Comparison of ENCODE assay signal across 8 mouse cellular contexts in the genomic region with DNA sequence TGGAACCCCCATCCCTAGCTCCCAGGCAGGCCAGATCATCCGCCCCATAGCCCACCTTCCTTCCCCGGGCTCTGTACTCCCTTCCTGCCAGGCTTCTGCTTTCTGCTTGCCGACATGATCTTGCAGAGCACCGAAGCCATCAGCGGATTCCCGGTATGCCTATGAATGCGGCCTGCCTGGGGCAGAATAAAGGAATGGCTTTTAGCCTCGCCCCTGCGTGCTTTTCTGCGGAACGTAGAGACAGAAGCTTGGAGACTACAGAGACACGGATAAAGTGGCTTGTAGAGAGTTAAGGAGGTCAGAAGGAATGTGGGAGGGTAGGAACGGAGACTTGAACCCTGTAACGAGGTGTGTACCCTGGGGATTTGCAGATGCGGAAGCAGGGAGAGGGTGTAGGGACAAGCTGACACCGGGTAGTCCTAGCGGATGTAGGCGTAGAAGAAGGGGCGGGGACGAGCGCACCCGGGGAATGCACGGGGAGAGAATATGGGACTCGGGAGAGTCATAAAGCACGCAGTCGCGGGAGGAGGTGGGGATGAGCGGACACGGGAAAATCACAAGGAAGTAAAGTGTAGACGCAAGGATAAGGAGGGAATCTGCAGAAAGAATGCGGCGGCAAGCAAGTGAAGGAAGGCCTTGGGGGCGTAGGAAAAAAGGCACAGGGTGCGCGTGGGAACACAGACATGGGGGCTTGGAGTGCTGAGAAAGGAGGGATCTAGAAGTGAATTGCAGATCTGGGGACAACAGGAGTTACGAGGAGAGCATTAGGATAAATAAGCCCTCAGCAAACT. TPM values are rescaled to one million over a fixed set of nuclear protein-coding genes. Genes with fewer than 3 reads are reported as not detected.
DNase-seq lines count a peak whose midpoint lies in the region; ATAC-seq lines count a peak whose summit lies in the region.

No protein-coding gene starts in this region.

- WGBS in embryonic facial prominence, embryonic 10.5 days = under 1% methylated on average over 36 of the region's 36 CpGs
- under 1% methylated on average over 36 of the region's 36 CpGs for WGBS in intestine, embryonic 15.5 days
- 1% methylated on average over 36 of the region's 36 CpGs for whole genome bisulfite sequencing in midbrain, embryonic 10.5 days

- peak overlapping the region; percentile 66 for H3K9ac ChIP-seq in intestine, embryonic 15.5 days

- H3K27ac ChIP-seq in embryonic facial prominence, embryonic 10.5 days (replicated peaks) = peak overlapping the region; percentile 89
- peak overlapping the region; percentile 98 for H3K27ac ChIP-seq in intestine, embryonic 15.5 days
- H3K27ac ChIP-seq in midbrain, embryonic 10.5 days (replicated peaks) = peak overlapping the region; percentile 88

- intact Hi-C loops in left cerebral cortex, postnatal 36 days (cut with DNase I) = no loop called here

- no peaks in the 10 kb centered on the region for H3K36me3 ChIP-seq in embryonic facial prominence, embryonic 10.5 days (replicated peaks)
- H3K36me3 ChIP-seq in intestine, embryonic 15.5 days = no peaks in the 10 kb centered on the region
- no peaks in the 10 kb centered on the region for H3K36me3 ChIP-seq in midbrain, embryonic 10.5 days

- DNase-seq in adrenal gland, adult 8-10 months = peak; percentile 84
- DNase-seq in embryonic facial prominence, embryonic 10.5 days (ENCODE audit: low spot score) = peak; percentile 78
- peak; percentile 50 to 75 for DNase-seq in gastrocnemius, postnatal 4 days (ENCODE audit: low spot score in 2 of 2)
- peak; percentile 63 to 77 for DNase-seq in left cerebral cortex, postnatal 36 days (ENCODE audit: low spot score in 2 of 2)
- peak; percentile 71 for DNase-seq in midbrain, embryonic 10.5 days (ENCODE audit: low spot score)
- peak; percentile 66 for DNase-seq in right cerebral cortex, postnatal 4 days
- peak; percentile 85 for DNase-seq in yolk sac, embryonic 10.5 days (ENCODE audit: low spot score)

- H3K4me1 ChIP-seq in embryonic facial prominence, embryonic 10.5 days = peaks cover 19% of the 10 kb centered on the region
- H3K4me1 ChIP-seq in intestine, embryonic 15.5 days (replicated peaks) = peaks cover 10% of the 10 kb centered on the region
- peaks cover 22% of the 10 kb centered on the region for H3K4me1 ChIP-seq in midbrain, embryonic 10.5 days

- peak; percentile 94 for ATAC-seq in intestine, embryonic 15.5 days

- H3K27me3 ChIP-seq in embryonic facial prominence, embryonic 10.5 days (replicated peaks; ENCODE audit: low read depth, poor library complexity, severe bottlenecking) = no peaks in the 10 kb centered on the region
- H3K27me3 ChIP-seq in intestine, embryonic 15.5 days (replicated peaks) = no peaks in the 10 kb centered on the region
- no peaks in the 10 kb centered on the region for H3K27me3 ChIP-seq in midbrain, embryonic 10.5 days (ENCODE audit: low read depth, poor library complexity, severe bottlenecking)

- H3K4me3 ChIP-seq in embryonic facial prominence, embryonic 10.5 days = peak overlapping the region; percentile 69
- H3K4me3 ChIP-seq in intestine, embryonic 15.5 days (replicated peaks) = peak overlapping the region; percentile 51
- peak overlapping the region; percentile 66 for H3K4me3 ChIP-seq in midbrain, embryonic 10.5 days

- peak overlapping the region; percentile 89 for H3K4me2 ChIP-seq in intestine, embryonic 15.5 days (replicated peaks)

- H3K9me3 ChIP-seq in embryonic facial prominence, embryonic 10.5 days = no peaks in the 10 kb centered on the region
- H3K9me3 ChIP-seq in intestine, embryonic 15.5 days = no peaks in the 10 kb centered on the region
- no peaks in the 10 kb centered on the region for H3K9me3 ChIP-seq in midbrain, embryonic 10.5 days (replicated peaks)

RNA-seq across cellular contexts. Expression of a gene that starts 0.6 kb away (rescaled TPM):
- total RNA-seq in adrenal gland, adult 8-10 months (2022) = 100 to 1,000 TPM; 286 to 399 (median 360) TPM
- polyA plus RNA-seq in embryonic facial prominence, embryonic 10.5 days (2016; fragmentation: Nextera tagmentation; extraction: Ambion mirVana) = 231 and 252 TPM in 2 replicates
- total RNA-seq in gastrocnemius, postnatal 4 days (2021) = 100 to 1,000 TPM; 408 to 443 TPM
- 429 and 478 TPM in 2 replicates for polyA plus RNA-seq in intestine, embryonic 15.5 days (2015; fragmentation: Nextera tagmentation; extraction: Ambion mirVana)
- total RNA-seq in left cerebral cortex, postnatal 36 days (2021) = 10 to 100 TPM; 50.8 to 60.6 TPM
- 246 and 264 TPM in 2 replicates for polyA plus RNA-seq in midbrain, embryonic 10.5 days (2016; fragmentation: Nextera tagmentation; extraction: Ambion mirVana)

RNA-seq across cellular contexts. Expression of a gene that starts 0.6 kb away (rescaled TPM):
- 1 to 10 TPM in 1 of 4 experiments, under 1 TPM in 2, not detected in 1; 0.35 to 3.3 (median 0.80) TPM for total RNA-seq in adrenal gland, adult 8-10 months (2022)
- polyA plus RNA-seq in embryonic facial prominence, embryonic 10.5 days (2016; fragmentation: Nextera tagmentation; extraction: Ambion mirVana) = 0.24 and 0.67 TPM in 2 replicates
- total RNA-seq in gastrocnemius, postnatal 4 days (2021) = 1 to 10 TPM; 1.2 to 1.4 TPM
- polyA plus RNA-seq in intestine, embryonic 15.5 days (2015; fragmentation: Nextera tagmentation; extraction: Ambion mirVana) = 0.40 and 0.52 TPM in 2 replicates
- 1 to 10 TPM in 1 of 2 experiments, not detected in 1; 1.7 TPM for total RNA-seq in left cerebral cortex, postnatal 36 days (2021)
- not detected in 2 replicates for polyA plus RNA-seq in midbrain, embryonic 10.5 days (2016; fragmentation: Nextera tagmentation; extraction: Ambion mirVana)

RNA-seq across cellular contexts. Expression of a gene that starts 2.7 kb away (rescaled TPM):
- not detected for total RNA-seq in adrenal gland, adult 8-10 months (2022)
- polyA plus RNA-seq in embryonic facial prominence, embryonic 10.5 days (2016; fragmentation: Nextera tagmentation; extraction: Ambion mirVana) = not detected in 2 replicates
- total RNA-seq in gastrocnemius, postnatal 4 days (2021) = not detected
- 0.23 TPM in 1 of 2 replicates, not detected in the other for polyA plus RNA-seq in intestine, embryonic 15.5 days (2015; fragmentation: Nextera tagmentation; extraction: Ambion mirVana)
- not detected for total RNA-seq in left cerebral cortex, postnatal 36 days (2021)
- not detected in 2 replicates for polyA plus RNA-seq in midbrain, embryonic 10.5 days (2016; fragmentation: Nextera tagmentation; extraction: Ambion mirVana)

RNA-seq across cellular contexts. Expression of a gene that starts 6.4 kb away (rescaled TPM):
- 1 to 10 TPM in 3 of 4 experiments, under 1 TPM in 1; 0.77 to 1.3 (median 1.1) TPM for total RNA-seq in adrenal gland, adult 8-10 months (2022)
- not detected in 2 replicates for polyA plus RNA-seq in embryonic facial prominence, embryonic 10.5 days (2016; fragmentation: Nextera tagmentation; extraction: Ambion mirVana)
- total RNA-seq in gastrocnemius, postnatal 4 days (2021) = not detected
- polyA plus RNA-seq in intestine, embryonic 15.5 days (2015; fragmentation: Nextera tagmentation; extraction: Ambion mirVana) = 2.3 and 3.6 TPM in 2 replicates
- total RNA-seq in left cerebral cortex, postnatal 36 days (2021) = not detected
- not detected in 2 replicates for polyA plus RNA-seq in midbrain, embryonic 10.5 days (2016; fragmentation: Nextera tagmentation; extraction: Ambion mirVana)

RNA-seq across cellular contexts. Expression of a gene that starts 15.9 kb away (rescaled TPM):
- total RNA-seq in adrenal gland, adult 8-10 months (2022) = not detected
- polyA plus RNA-seq in embryonic facial prominence, embryonic 10.5 days (2016; fragmentation: Nextera tagmentation; extraction: Ambion mirVana) = 0.17 TPM in 1 of 2 replicates, not detected in the other
- not detected for total RNA-seq in gastrocnemius, postnatal 4 days (2021)
- polyA plus RNA-seq in intestine, embryonic 15.5 days (2015; fragmentation: Nextera tagmentation; extraction: Ambion mirVana) = 0.97 and 1.2 TPM in 2 replicates
- not detected for total RNA-seq in left cerebral cortex, postnatal 36 days (2021)
- 0.14 and 0.15 TPM in 2 replicates for polyA plus RNA-seq in midbrain, embryonic 10.5 days (2016; fragmentation: Nextera tagmentation; extraction: Ambion mirVana)

Comparison
In these comparisons a context has a peak if more than half of its experiments do, and no peak if none do; other contexts are left out.
1. Peak in every context shown above with its lines: DNase-seq, ATAC-seq, H3K4me3 ChIP-seq and H3K27ac ChIP-seq.
2. RNA of a gene that starts 0.6 kb away (total RNA-seq): 408 to 443 TPM in gastrocnemius, postnatal 4 days and 286 to 399 TPM in adrenal gland, adult 8-10 months; 50.8 to 60.6 TPM in left cerebral cortex, postnatal 36 days; every median in the first group is over 4 times any median in the second.